Mouse (Mus musculus) B cell, adult 67 days (primary cell): ENCODE results near the gene Ppp1r9b. TPM values are rescaled to one million over a fixed set of nuclear protein-coding genes. Genes with fewer than 3 reads are reported as not detected.

ENCODE experiments used
- total RNA-seq, 2 experiments: library from RNA; stranded (reverse); gene quantifications; 4 replicates each; pipeline ENCODE4 v1.2.4; 2023

The Ppp1r9b gene
- total RNA-seq = 10 to 100 TPM; 74.6 to 78.9 TPM

DNA sequence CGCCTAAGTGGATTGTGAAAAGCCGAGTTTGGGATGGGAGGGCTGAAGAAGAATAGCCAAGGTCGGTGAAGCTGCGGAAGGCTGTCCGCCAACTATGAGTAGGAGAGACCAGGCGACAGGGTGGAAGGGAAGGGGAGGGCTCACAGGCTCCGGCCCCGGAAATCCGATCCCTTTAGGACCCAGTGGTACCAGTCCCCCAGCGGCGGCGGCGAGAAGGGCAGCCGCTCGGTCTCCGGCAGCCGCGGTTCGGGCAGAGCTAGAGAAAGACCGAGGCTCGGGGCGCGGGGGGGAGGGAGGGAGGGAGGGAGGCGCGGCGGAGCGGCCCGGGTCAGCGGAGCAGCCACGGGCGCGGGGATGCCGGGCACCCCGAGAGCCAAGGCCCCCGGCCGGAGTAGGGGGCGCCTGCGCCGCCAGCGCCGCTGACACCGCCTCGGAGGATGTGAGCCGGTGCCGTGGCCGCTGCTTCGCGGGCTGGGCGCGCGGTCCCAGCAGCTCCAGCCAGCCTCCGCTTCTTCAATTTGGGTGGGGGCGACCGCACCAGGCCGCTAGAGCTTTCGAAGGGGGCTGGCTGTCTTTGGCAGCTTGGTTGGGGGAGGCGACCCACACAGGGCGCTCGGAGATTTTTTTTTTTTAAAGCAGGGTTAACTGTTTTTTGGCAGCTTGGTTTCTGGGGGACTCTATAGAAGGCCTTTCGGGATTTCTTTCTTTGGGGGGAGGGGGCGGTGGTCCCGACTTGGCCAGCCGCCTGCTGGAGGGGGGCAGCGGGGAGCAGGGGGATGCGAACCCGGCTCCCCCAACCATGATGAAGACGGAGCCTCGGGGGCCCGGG lies at the start of gene Ppp1r9b:
Gene Ppp1r9b, plus strand, starts transcription at position 287 of the 829 bp plus-strand sequence.

GRCm38 (mm10) chr11:94967419-94967818 lies 23.4 kb upstream of the Ppp1r9b start, which contains the start of gene Hils1:
Hils1 (plus strand) TSS chr11:94967593.

GRCm38 (mm10) chr11:94976199-94976598 lies 14.6 kb upstream of the Ppp1r9b start, which contains the start of gene Sgca:
Sgca (minus strand) TSS chr11:94976327.

DNA sequence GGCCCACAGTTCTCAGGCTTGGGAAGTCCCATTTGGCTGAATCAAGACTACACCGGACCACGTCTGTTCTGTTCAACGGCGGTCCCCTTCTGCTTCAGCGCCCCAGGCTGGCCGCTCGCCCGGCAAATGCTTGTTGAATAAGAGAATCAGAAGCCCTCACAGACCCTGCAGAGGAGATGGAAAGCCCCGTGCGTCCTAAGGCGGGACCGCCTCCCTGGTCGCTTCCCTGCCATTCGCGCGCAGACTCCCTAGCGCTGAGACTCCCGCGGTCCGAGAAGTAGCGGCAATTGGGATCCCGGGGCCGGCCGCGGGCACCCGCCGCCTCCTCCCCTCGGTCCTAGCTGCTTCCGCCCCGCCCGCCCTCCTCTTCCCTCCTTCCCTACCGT lies 18.8 kb downstream of the Ppp1r9b start, which contains the start of gene Samd14:
Gene Samd14, plus strand, starts transcription at position 251 of the 386 bp plus-strand sequence.

GRCm38 (mm10) chr11:95041139-95041609 lies 50.3 kb downstream of the Ppp1r9b start, which contains the start of gene Pdk2:
Pdk2 (minus strand) TSS chr11:95041354.

Other genes with a start within 250 kb of the Ppp1r9b start
- under 1 TPM in 1 of 2 experiments, not detected in 1; 0.47 TPM for gene Cdc34b, start 249.3 kb upstream of the Ppp1r9b start, total RNA-seq
- gene Tmem92, start 208.3 kb upstream of the Ppp1r9b start, total RNA-seq = not detected
- gene Col1a1, start 54.8 kb upstream of the Ppp1r9b start, total RNA-seq = 1 to 10 TPM in 1 of 2 experiments, not detected in 1; 1.2 TPM
- gene Hils1, start 23.4 kb upstream of the Ppp1r9b start, total RNA-seq = not detected
- not detected for gene Sgca, start 14.7 kb upstream of the Ppp1r9b start, total RNA-seq
- gene Samd14, start 18.8 kb downstream of the Ppp1r9b start, total RNA-seq = under 1 TPM; 0.32 to 0.44 TPM
- gene Pdk2, start 50.3 kb downstream of the Ppp1r9b start, total RNA-seq = 10 to 100 TPM in 1 of 2 experiments, 1 to 10 TPM in 1; 9.6 to 14.8 TPM
- gene Itga3, start 85.8 kb downstream of the Ppp1r9b start, total RNA-seq = under 1 TPM; 0.41 to 0.86 TPM
- gene Dlx3, start 129.1 kb downstream of the Ppp1r9b start, total RNA-seq = not detected
- not detected for gene Dlx4, start 155.2 kb downstream of the Ppp1r9b start, total RNA-seq